Mouse (Mus musculus) embryonic facial prominence, embryonic 14.5 days (tissue): ENCODE measurements around the gene Unc93a2. TPM values are rescaled to one million over a fixed set of nuclear protein-coding genes. Genes with fewer than 3 reads are reported as not detected.
A peak's percentile ranks its signal among the peaks of the same experiment; 100 is the strongest.
"Not testable (repeated sequence)": the region's sequence is repeated elsewhere in the genome, so short reads cannot be mapped to it uniquely, and the experiment has no call there.

Experiments used
- ATAC-seq: fragments of 200-750 bp; cut with Nextera tagmentation; 2 replicates; pipeline ENCODE4 v1.8.0; 2017; ENCODE audit warnings: low read depth, moderate number of reproducible peaks, moderate TSS enrichment
- DNase-seq: peaks from one replicate; pipeline ENCODE4 v3.0.0-alpha.2; 2015; ENCODE audit warnings: low spot score
- H3K27ac ChIP-seq: fragments of 300-500 bp; sonication (generic); replicated peaks from 2 replicates; pipeline ENCODE4 v1.5.1; 2014; ENCODE audit warnings: low read depth, mild to moderate bottlenecking, low read length, moderate library complexity
- H3K27me3 ChIP-seq: fragments of 300-500 bp; sonication (generic); replicated peaks from 2 replicates; pipeline ENCODE4 v1.6.1; 2014; ENCODE audit warnings: low read length; ENCODE audit not compliant: control insufficient read depth, insufficient read depth
- H3K36me3 ChIP-seq: fragments of 300-500 bp; sonication (generic); 2 replicates; pipeline ENCODE4 v1.6.1; 2014; ENCODE audit warnings: low read length, mixed read lengths; ENCODE audit not compliant: control insufficient read depth, insufficient read depth
- H3K4me1 ChIP-seq: fragments of 300-500 bp; sonication (generic); 2 replicates; pipeline ENCODE4 v1.6.1; 2014; ENCODE audit warnings: antibody characterized with exemption, low read length; ENCODE audit not compliant: control insufficient read depth, insufficient read depth
- H3K4me2 ChIP-seq: fragments of 300-500 bp; sonication (generic); 2 replicates; pipeline ENCODE4 v1.6.1; 2014; ENCODE audit warnings: low read depth, mild to moderate bottlenecking, low read length, moderate library complexity, mixed read lengths
- H3K4me3 ChIP-seq: fragments of 300-500 bp; sonication (generic); 2 replicates; pipeline ENCODE4 v1.5.1; 2014; ENCODE audit warnings: low read depth, mild to moderate bottlenecking, low read length
- H3K9ac ChIP-seq: fragments of 300-500 bp; sonication (generic); 2 replicates; pipeline ENCODE4 v1.6.1; 2014; ENCODE audit warnings: low read depth, mild to moderate bottlenecking, low read length, moderate library complexity, mixed read lengths
- H3K9me3 ChIP-seq: fragments of 300-500 bp; sonication (generic); 2 replicates; pipeline ENCODE4 v1.6.1; 2016; ENCODE audit warnings: low read length; ENCODE audit not compliant: control insufficient read depth
- WGBS: fragments of 180-500 bp; shearing (Covaris S2); extraction: QIAGEN DNeasy Blood & Tissue Kit; methylation state at CpG from one replicate; pipeline ENCODE4 v1.1.7; 2014; 5-methylcytosine and 5-hydroxymethylcytosine counted together
- polyA plus RNA-seq: library from polyadenylated mRNA; unstranded; fragments of >200 nt; fragmentation: Nextera tagmentation; extraction: Ambion mirVana; gene quantifications from 2 replicates; pipeline ENCODE4 v1.2.1, GENCODE M21; 2014

Gene Unc93a2
- polyA plus RNA-seq, 1 experiment from 2014 or later, result not detected

GRCm38 (mm10) chr17:7365615-7366014, 19.6 kb downstream of the Unc93a2 start:
- DNase-seq, H3K4me1 ChIP-seq, H3K9ac ChIP-seq, H3K36me3 ChIP-seq, H3K27me3 ChIP-seq, H3K9me3 ChIP-seq, H3K4me2 ChIP-seq, H3K27ac ChIP-seq, H3K4me3 ChIP-seq, ATAC-seq: not testable (repeated sequence)
- WGBS, result no CpG with 5 or more reads among the region's 3 CpGs

GRCm38 (mm10) chr17:7360749-7361465, 24.4 kb downstream of the Unc93a2 start:
- H3K27me3 ChIP-seq, H3K9me3 ChIP-seq, ATAC-seq, H3K4me1 ChIP-seq, H3K9ac ChIP-seq, H3K27ac ChIP-seq, H3K4me2 ChIP-seq, H3K4me3 ChIP-seq, DNase-seq, H3K36me3 ChIP-seq: not testable (repeated sequence)
- 89% methylated on average over 9 of the region's 9 CpGs for WGBS

GRCm38 (mm10) chr17:7359806-7360205, 25.5 kb downstream of the Unc93a2 start:
- not testable (repeated sequence) for H3K27me3 ChIP-seq, ATAC-seq

GRCm38 (mm10) chr17:7352596-7352995, 32.7 kb downstream of the Unc93a2 start, which contains the start of gene Ttll2:
TSS of gene Ttll2 (minus strand) at chr17:7352696.
- not testable (repeated sequence) for H3K4me2 ChIP-seq, H3K9ac ChIP-seq, H3K4me3 ChIP-seq, H3K4me1 ChIP-seq, DNase-seq, H3K9me3 ChIP-seq, H3K27ac ChIP-seq, ATAC-seq, H3K27me3 ChIP-seq, H3K36me3 ChIP-seq
- WGBS, result 17% methylated on average over 1 of the region's 1 CpGs

More at GRCm38 (mm10) chr17:7359806-7360205, 25.5 kb downstream of the Unc93a2 start:
- not testable (repeated sequence) for H3K9me3 ChIP-seq, H3K9ac ChIP-seq, H3K4me3 ChIP-seq, H3K4me1 ChIP-seq, H3K27ac ChIP-seq, H3K4me2 ChIP-seq, DNase-seq, H3K36me3 ChIP-seq
- 78% methylated on average over 4 of the region's 4 CpGs for WGBS

- WGBS, result 68% methylated on average over 1 of the region's 3 CpGs
- not testable (repeated sequence) for H3K4me3 ChIP-seq
These were observed 36.5 kb downstream of the Unc93a2 start for GRCm38 (mm10) chr17:7348765-7349164.

DNA sequence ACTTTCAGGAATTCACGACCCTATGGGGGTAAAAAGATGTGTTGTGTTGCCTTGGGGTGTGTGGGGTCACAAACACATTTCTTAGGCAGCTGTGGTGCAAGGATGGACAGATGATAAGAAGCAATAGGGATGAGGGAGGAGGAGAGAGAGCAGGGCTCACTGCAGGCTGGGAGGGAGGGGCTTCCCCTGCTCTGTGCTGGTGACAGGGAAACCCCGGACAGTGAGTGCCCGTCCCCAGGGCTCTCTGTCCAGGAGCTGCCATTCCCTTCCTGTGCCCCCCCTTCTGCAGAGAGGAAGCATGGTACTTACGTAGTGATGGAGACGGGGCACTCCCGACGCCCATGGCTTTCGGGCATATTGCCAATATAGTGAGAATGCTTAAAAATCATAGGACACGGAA, 47.9 kb downstream of the Unc93a2 start:
- not testable (repeated sequence) for DNase-seq, H3K36me3 ChIP-seq, H3K4me1 ChIP-seq, H3K9me3 ChIP-seq, H3K27ac ChIP-seq, H3K9ac ChIP-seq, ATAC-seq, H3K4me2 ChIP-seq, H3K27me3 ChIP-seq, H3K4me3 ChIP-seq
- 62% methylated on average over 7 of the region's 9 CpGs for WGBS

More at GRCm38 (mm10) chr17:7348765-7349164, 36.5 kb downstream of the Unc93a2 start:
- H3K4me2 ChIP-seq, ATAC-seq, H3K27ac ChIP-seq, H3K9me3 ChIP-seq, H3K36me3 ChIP-seq, H3K4me1 ChIP-seq, H3K9ac ChIP-seq, H3K27me3 ChIP-seq, DNase-seq: not testable (repeated sequence)

DNA sequence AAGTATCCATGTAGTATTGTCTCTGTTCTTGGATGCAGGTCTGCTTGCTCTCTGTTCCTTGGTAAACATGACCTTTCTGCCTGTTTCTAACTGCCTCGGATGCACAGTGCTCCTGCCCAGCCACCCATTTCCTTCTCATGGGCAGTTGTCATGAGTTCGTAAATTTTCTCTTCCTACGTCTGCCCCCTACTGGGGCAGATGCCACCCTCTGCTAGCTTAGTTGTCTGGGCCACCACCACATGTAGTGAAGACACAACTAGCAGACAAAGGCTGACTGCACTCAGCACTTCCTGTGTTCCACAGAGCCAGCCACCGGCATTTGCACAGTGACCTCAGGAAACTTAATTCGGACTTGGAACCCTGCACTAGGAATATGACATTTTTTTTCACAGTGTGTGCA, 52.5 kb downstream of the Unc93a2 start:
- not testable (repeated sequence) for H3K9ac ChIP-seq, H3K4me3 ChIP-seq, H3K27ac ChIP-seq, H3K9me3 ChIP-seq, ATAC-seq, DNase-seq, H3K4me2 ChIP-seq, H3K27me3 ChIP-seq, H3K36me3 ChIP-seq, H3K4me1 ChIP-seq
- WGBS, result 83% methylated on average over 2 of the region's 5 CpGs

- 100% methylated on average over 1 of the region's 8 CpGs for WGBS
- not testable (repeated sequence) for H3K9ac ChIP-seq, H3K4me3 ChIP-seq, H3K36me3 ChIP-seq, H3K4me2 ChIP-seq, H3K27ac ChIP-seq, H3K9me3 ChIP-seq, H3K27me3 ChIP-seq, DNase-seq, H3K4me1 ChIP-seq
- 0 out of 2 replicates have a peak, but pooled peaks have one; percentile 33 for ATAC-seq
These were observed 58.8 kb downstream of the Unc93a2 start for GRCm38 (mm10) chr17:7326415-7326814.

GRCm38 (mm10) chr17:7324346-7324745, 60.9 kb downstream of the Unc93a2 start, which contains the start of gene Tcp10a:
TSS of gene Tcp10a (plus strand) at chr17:7324646.
- DNase-seq, H3K36me3 ChIP-seq, H3K4me2 ChIP-seq, H3K27me3 ChIP-seq, H3K9ac ChIP-seq, H3K4me1 ChIP-seq, ATAC-seq, H3K4me3 ChIP-seq, H3K27ac ChIP-seq, H3K9me3 ChIP-seq: not testable (repeated sequence)
- WGBS, result 93% methylated on average over 4 of the region's 5 CpGs
